Mouse (Mus musculus) lung, adult 2 months (tissue): Measurements from ENCODE around the gene Scrn3.

Experiments
- CTCF ChIP-seq: fragments of 200-500 bp; IDR thresholded peaks from 2 replicates; pipeline ENCODE4 v1.5.1; 2011; ENCODE audit warnings: mild to moderate bottlenecking, low read length, control low read depth; ENCODE audit not compliant: insufficient read depth
- POLR2A ChIP-seq: fragments of 200-500 bp; IDR thresholded peaks from 2 replicates; pipeline ENCODE4 v1.6.1; 2011; ENCODE audit warnings: low read depth, mild to moderate bottlenecking, control low read depth, low read length, borderline replicate concordance; ENCODE audit errors: extremely low read depth

DNA sequence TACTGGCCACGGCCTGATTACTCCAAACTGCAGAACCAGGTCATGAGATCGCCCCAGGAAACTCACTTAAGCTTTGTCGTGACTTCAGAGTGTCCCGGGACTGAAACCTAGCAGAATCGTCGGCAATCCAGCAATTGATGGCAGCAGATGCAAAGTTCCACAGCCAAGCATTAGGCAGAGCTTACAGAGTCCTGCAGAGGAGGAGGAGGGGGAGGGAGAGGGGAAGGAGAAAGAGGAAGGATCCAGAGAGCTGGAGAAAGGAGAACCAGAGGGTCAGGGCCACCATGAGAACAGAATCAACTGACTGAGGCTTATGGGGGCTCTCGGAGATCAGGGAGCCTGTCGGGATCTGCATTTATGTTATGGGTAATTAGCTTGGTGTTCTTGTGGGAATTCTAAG, 26.0 kb downstream of the Scrn3 start:
- TF ChIP-seq POLR2A (no peak), CTCF (no peak)
